Mouse (Mus musculus) hindbrain, embryonic 14.5 days (tissue): Measurements from ENCODE around the gene Akna. TPM values are rescaled to one million over a fixed set of nuclear protein-coding genes. Genes with fewer than 3 reads are reported as not detected.

Source experiments
- ATAC-seq: fragments of 200-750 bp; cut with Nextera tagmentation; 2 replicates; pipeline ENCODE4 v1.8.0; 2017; ENCODE audit warnings: moderate number of reproducible peaks, mild to moderate bottlenecking, moderate TSS enrichment, moderate library complexity; ENCODE audit not compliant: low FRiP score
- DNase-seq: peaks from one replicate; pipeline ENCODE4 v3.0.0-alpha.2; 2015; ENCODE audit warnings: low spot score
- H3K27ac ChIP-seq: fragments of 300-500 bp; sonication (generic); 2 replicates; pipeline ENCODE4 v1.5.1; 2014; ENCODE audit warnings: mild to moderate bottlenecking, moderate library complexity
- H3K27me3 ChIP-seq: fragments of 300-500 bp; sonication (generic); 2 replicates; pipeline ENCODE4 v1.6.1; 2014; ENCODE audit warnings: mild to moderate bottlenecking, low read length, mixed read lengths; ENCODE audit not compliant: control insufficient read depth, insufficient read depth
- H3K36me3 ChIP-seq: fragments of 300-500 bp; sonication (generic); replicated peaks from 2 replicates; pipeline ENCODE4 v1.6.1; 2014; ENCODE audit not compliant: control insufficient read depth, insufficient read depth
- H3K4me1 ChIP-seq: fragments of 300-500 bp; sonication (generic); replicated peaks from 2 replicates; pipeline ENCODE4 v1.6.1; 2014; ENCODE audit warnings: antibody characterized with exemption, low read length, mixed read lengths; ENCODE audit not compliant: control insufficient read depth, insufficient read depth
- H3K4me2 ChIP-seq: fragments of 300-500 bp; sonication (generic); replicated peaks from 2 replicates; pipeline ENCODE4 v1.6.1; 2014; ENCODE audit warnings: mild to moderate bottlenecking, moderate library complexity
- H3K4me3 ChIP-seq: fragments of 300-500 bp; sonication (generic); replicated peaks from 2 replicates; pipeline ENCODE4 v1.5.1; 2014; ENCODE audit warnings: mild to moderate bottlenecking, low read length
- H3K9ac ChIP-seq: fragments of 300-500 bp; sonication (generic); 2 replicates; pipeline ENCODE4 v1.6.1; 2014
- H3K9me3 ChIP-seq: fragments of 300-500 bp; sonication (generic); 2 replicates; pipeline ENCODE4 v1.6.1; 2016; ENCODE audit warnings: low read length; ENCODE audit not compliant: control insufficient read depth
- WGBS: fragments of 180-500 bp; shearing (Covaris S2); extraction: QIAGEN DNeasy Blood & Tissue Kit; methylation state at CpG from one replicate; pipeline ENCODE4 v1.1.7; 2014; 5-methylcytosine and 5-hydroxymethylcytosine counted together
- polyA plus RNA-seq: library from polyadenylated mRNA; unstranded; fragments of >200 nt; fragmentation: Nextera tagmentation; extraction: Ambion mirVana; gene quantifications from 2 replicates; pipeline ENCODE4 v1.2.1, GENCODE M21; 2014

Gene Akna
- polyA plus RNA-seq, 1 experiment from 2014 or later, result 3.9 TPM

- no peaks in the 10 kb centered on the region for H3K36me3 ChIP-seq
- no peak within 1 kb of the TSS for H3K27ac ChIP-seq
- H3K9me3 ChIP-seq, result no peaks in the 10 kb centered on the region
- H3K4me2 ChIP-seq, result no peak within 1 kb of the TSS
- no peak for ATAC-seq
- no peak within 1 kb of the TSS for H3K9ac ChIP-seq
- no peaks in the 10 kb centered on the region for H3K4me1 ChIP-seq
- no peak within 1 kb of the TSS for H3K4me3 ChIP-seq
- WGBS, result 76% methylated on average over 4 of the region's 4 CpGs
- no peak for DNase-seq
- no peaks in the 10 kb centered on the region for H3K27me3 ChIP-seq
Observed at GRCm38 (mm10) chr4:63355877-63356665, 47.1 kb downstream of the Akna start, which contains the start of gene Orm3. Gene Orm3, plus strand, starts transcription at chr4:63356162.

- no peak for DNase-seq
- WGBS, result 75% methylated on average over 6 of the region's 6 CpGs
- H3K4me3 ChIP-seq, result no peak overlapping the region
Observed at GRCm38 (mm10) chr4:63348524-63348923, 54.6 kb downstream of the Akna start.

GRCm38 (mm10) chr4:63346659-63347058 is 56.5 kb downstream of the Akna start:
- H3K36me3 ChIP-seq, result no peaks in the 10 kb centered on the region
- no peaks in the 10 kb centered on the region for H3K4me1 ChIP-seq
- no peak for ATAC-seq
- no peak overlapping the region for H3K4me3 ChIP-seq
- no peak overlapping the region for H3K9ac ChIP-seq
- no peaks in the 10 kb centered on the region for H3K9me3 ChIP-seq
- H3K27ac ChIP-seq, result no peak overlapping the region
- DNase-seq, result no peak
- WGBS, result 95% methylated on average over 4 of the region's 4 CpGs
- no peak overlapping the region for H3K4me2 ChIP-seq
- no peaks in the 10 kb centered on the region for H3K27me3 ChIP-seq

More at GRCm38 (mm10) chr4:63348524-63348923, 54.6 kb downstream of the Akna start:
- H3K4me2 ChIP-seq, result no peak overlapping the region
- H3K9me3 ChIP-seq, result no peaks in the 10 kb centered on the region
- H3K27ac ChIP-seq, result no peak overlapping the region
- no peaks in the 10 kb centered on the region for H3K36me3 ChIP-seq
- H3K9ac ChIP-seq, result no peak overlapping the region
- no peak for ATAC-seq
- H3K27me3 ChIP-seq, result no peaks in the 10 kb centered on the region
- no peaks in the 10 kb centered on the region for H3K4me1 ChIP-seq

- no peak overlapping the region for H3K4me3 ChIP-seq
- no peak overlapping the region for H3K4me2 ChIP-seq
- no peak overlapping the region for H3K9ac ChIP-seq
- no peaks in the 10 kb centered on the region for H3K4me1 ChIP-seq
- H3K36me3 ChIP-seq, result no peaks in the 10 kb centered on the region
- H3K27me3 ChIP-seq, result no peaks in the 10 kb centered on the region
- ATAC-seq, result no peak
- no peaks in the 10 kb centered on the region for H3K9me3 ChIP-seq
- H3K27ac ChIP-seq, result no peak overlapping the region
- no peak for DNase-seq
Observed at GRCm38 (mm10) chr4:63345261-63345660, 57.9 kb downstream of the Akna start.

- H3K36me3 ChIP-seq, result no peaks in the 10 kb centered on the region
- H3K9me3 ChIP-seq, result no peaks in the 10 kb centered on the region
- no peak within 1 kb of the TSS for H3K4me2 ChIP-seq
- ATAC-seq (no peak), DNase-seq (no peak)
- no peaks in the 10 kb centered on the region for H3K27me3 ChIP-seq
- no peak within 1 kb of the TSS for H3K9ac ChIP-seq
- H3K4me1 ChIP-seq, result no peaks in the 10 kb centered on the region
- no peak within 1 kb of the TSS for H3K4me3 ChIP-seq
- WGBS, result 93% methylated on average over 8 of the region's 8 CpGs
- no peak within 1 kb of the TSS for H3K27ac ChIP-seq
Observed at GRCm38 (mm10) chr4:63344295-63344694, 58.9 kb downstream of the Akna start, which contains the start of gene Orm1. Gene Orm1, plus strand, starts transcription at chr4:63344560.

GRCm38 (mm10) chr4:63343608-63344007 is 59.5 kb downstream of the Akna start:
- 75% methylated on average over 3 of the region's 3 CpGs for WGBS
- Histone ChIP-seq H3K27ac (no peak overlapping the region), H3K36me3 (no peaks in the 10 kb centered on the region), H3K9ac (no peak overlapping the region), H3K9me3 (no peaks in the 10 kb centered on the region), H3K4me2 (no peak overlapping the region), H3K4me3 (no peak overlapping the region), H3K4me1 (no peaks in the 10 kb centered on the region), H3K27me3 (no peaks in the 10 kb centered on the region)
- no peak for DNase-seq
- ATAC-seq, result no peak

GRCm38 (mm10) chr4:63342491-63342890 is 60.7 kb downstream of the Akna start:
- WGBS, result 83% methylated on average over 4 of the region's 4 CpGs
- Histone ChIP-seq H3K27me3 (no peaks in the 10 kb centered on the region), H3K27ac (no peak overlapping the region), H3K9me3 (no peaks in the 10 kb centered on the region), H3K4me2 (no peak overlapping the region), H3K9ac (no peak overlapping the region), H3K4me3 (no peak overlapping the region), H3K36me3 (no peaks in the 10 kb centered on the region), H3K4me1 (no peaks in the 10 kb centered on the region)
- ATAC-seq (0 out of 2 replicates have a peak, but pooled peaks have one; percentile 37), DNase-seq (no peak)

- Histone ChIP-seq H3K4me3 (no peak overlapping the region), H3K4me2 (no peak overlapping the region), H3K27me3 (no peaks in the 10 kb centered on the region), H3K27ac (no peak overlapping the region), H3K36me3 (no peaks in the 10 kb centered on the region), H3K9ac (no peak overlapping the region), H3K9me3 (no peaks in the 10 kb centered on the region), H3K4me1 (no peaks in the 10 kb centered on the region)
- 68% methylated on average over 3 of the region's 3 CpGs for WGBS
- DNase-seq (no peak), ATAC-seq (no peak)
Observed at GRCm38 (mm10) chr4:63338414-63339076, 64.6 kb downstream of the Akna start.

- no peak for DNase-seq
- no peak for ATAC-seq
Observed at GRCm38 (mm10) chr4:63333403-63333802, 69.8 kb downstream of the Akna start.

More at GRCm38 (mm10) chr4:63333403-63333802, 69.8 kb downstream of the Akna start:
- Histone ChIP-seq H3K36me3 (no peaks in the 10 kb centered on the region), H3K9ac (no peak overlapping the region), H3K4me2 (no peak overlapping the region), H3K27me3 (no peaks in the 10 kb centered on the region), H3K9me3 (no peaks in the 10 kb centered on the region), H3K27ac (no peak overlapping the region), H3K4me1 (no peaks in the 10 kb centered on the region), H3K4me3 (no peak overlapping the region)
- WGBS, result 95% methylated on average over 4 of the region's 4 CpGs
